Mouse (Mus musculus) liver, adult 2 months (tissue): Measurements from ENCODE around the gene Galntl6.

Experiments used
- CTCF ChIP-seq: fragments of 200-500 bp; IDR thresholded peaks from 2 replicates; pipeline ENCODE4 v1.5.1; 2011; ENCODE audit warnings: low read depth, low read length, control low read depth
- POLR2A ChIP-seq: fragments of 200-500 bp; IDR thresholded peaks from 2 replicates; pipeline ENCODE4 v1.6.1; 2011; ENCODE audit warnings: low read length, control low read depth; ENCODE audit not compliant: insufficient read depth; ENCODE audit errors: extremely low read depth

DNA sequence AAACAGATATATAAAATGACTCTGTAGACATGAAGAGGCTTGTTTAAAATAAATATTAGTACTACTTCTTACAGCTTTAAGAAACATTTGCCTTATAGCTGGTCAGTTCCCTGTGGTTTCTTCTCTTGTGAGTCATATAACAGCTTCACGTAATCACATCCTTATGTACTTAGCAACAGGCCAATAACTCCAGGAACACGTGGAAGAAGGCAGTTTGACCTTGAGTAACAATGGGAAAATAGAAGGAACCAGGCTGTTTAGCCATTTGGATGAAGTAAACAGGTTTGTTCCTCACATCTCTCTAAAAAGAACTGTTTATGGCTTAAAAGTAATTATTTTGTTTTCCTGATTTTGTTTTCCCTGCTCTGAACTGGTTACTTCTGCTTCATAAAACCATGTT lies 2.7 kb upstream of the Galntl6 start:
- TF ChIP-seq CTCF (no peak), POLR2A (no peak)
